Comparison of ENCODE assay signal across 19 mouse cellular contexts in the genomic region with DNA sequence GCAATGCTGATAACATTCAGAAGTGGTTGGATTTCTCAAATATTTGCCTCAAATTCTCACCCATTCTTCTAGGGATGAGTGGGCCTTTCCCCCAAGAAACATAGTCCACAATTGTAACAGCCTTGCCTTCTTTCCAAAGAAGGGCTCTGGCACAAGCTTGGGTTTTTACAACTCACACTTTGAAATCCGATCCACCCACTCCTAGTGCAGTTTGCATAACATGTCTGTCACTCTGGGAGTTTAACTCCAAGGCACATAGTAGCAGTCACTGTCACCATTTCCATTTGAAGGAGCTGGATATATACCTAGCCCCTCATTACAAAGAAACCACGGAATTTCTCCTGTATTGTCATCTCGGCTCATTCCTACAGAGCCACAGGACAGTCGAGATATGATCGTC.
DNase-seq lines count a peak whose midpoint lies in the region; ATAC-seq and TF ChIP-seq lines count a peak whose summit lies in the region.
"Had no signal": no experiment of that assay in that cellular context is flagged by ENCODE, and none has a peak within 500 bp of the region (broad histone marks: within the 10 kb centered on the region; RNA-seq: fewer than 3 reads in every experiment).

No protein-coding gene starts in this region.

- no peaks in the 10 kb centered on the region for H3K36me3 ChIP-seq in embryonic facial prominence, embryonic 11.5 days (replicated peaks; ENCODE audit: control insufficient read depth, insufficient read depth, low read depth, low read length)
- H3K36me3 ChIP-seq in embryonic facial prominence, embryonic 10.5 days (replicated peaks): no peaks in the 10 kb centered on the region
- no peaks in the 10 kb centered on the region for H3K36me3 ChIP-seq in kidney, embryonic 15.5 days
- no peaks in the 10 kb centered on the region for H3K36me3 ChIP-seq in lung, postnatal 0 days (ENCODE audit: insufficient read depth, low read length)
- H3K36me3 ChIP-seq in hindbrain, embryonic 12.5 days: no peaks in the 10 kb centered on the region
- H3K36me3 ChIP-seq: forebrain, embryonic 15.5 days; hindbrain, embryonic 13.5 days; limb, embryonic 12.5 days; liver, embryonic 15.5 days; neural tube, embryonic 13.5 days had no signal

- peak; percentile 32 for DNase-seq in embryonic facial prominence, embryonic 11.5 days (ENCODE audit: low spot score)
- DNase-seq in embryonic facial prominence, embryonic 10.5 days (ENCODE audit: low spot score): no peak
- no peak for DNase-seq in kidney, adult 8-10 months
- DNase-seq in lung, postnatal 0 days (ENCODE audit: low spot score): peak; percentile 30
- no peak for DNase-seq in lung, postnatal 14 days
- DNase-seq in ovary, postnatal 14 days (ENCODE audit: low spot score): no peak
- DNase-seq: cerebellum, adult 11-12 months; cerebellum, postnatal 36 days; gastrocnemius, postnatal 25 days had no signal

- H3K4me2 ChIP-seq in embryonic facial prominence, embryonic 11.5 days (ENCODE audit: low read depth, low read length): no peak overlapping the region
- no peak overlapping the region for H3K4me2 ChIP-seq in kidney, embryonic 15.5 days
- H3K4me2 ChIP-seq in lung, postnatal 0 days (replicated peaks; ENCODE audit: low read depth, low read length): no peak overlapping the region
- no peak overlapping the region for H3K4me2 ChIP-seq in hindbrain, embryonic 12.5 days (replicated peaks)
- H3K4me2 ChIP-seq: forebrain, embryonic 15.5 days; hindbrain, embryonic 13.5 days; limb, embryonic 12.5 days; liver, embryonic 15.5 days; neural tube, embryonic 13.5 days had no signal

- H3K4me1 ChIP-seq in embryonic facial prominence, embryonic 11.5 days (ENCODE audit: control insufficient read depth, insufficient read depth, low read length): no peaks in the 10 kb centered on the region
- H3K4me1 ChIP-seq in embryonic facial prominence, embryonic 10.5 days: peaks cover 8% of the 10 kb centered on the region
- H3K4me1 ChIP-seq in kidney, embryonic 15.5 days: peaks cover 15% of the 10 kb centered on the region; the same call in 1 of the 2 replicates
- no peaks in the 10 kb centered on the region for H3K4me1 ChIP-seq in lung, postnatal 0 days (ENCODE audit: insufficient read depth, low read depth, low read length)
- H3K4me1 ChIP-seq in hindbrain, embryonic 12.5 days: no peaks in the 10 kb centered on the region
- H3K4me1 ChIP-seq: forebrain, embryonic 15.5 days; liver, embryonic 15.5 days; megakaryocyte, embryonic 14.5 days; neural tube, embryonic 13.5 days had no signal

- ATAC-seq in embryonic facial prominence, embryonic 11.5 days (replicated peaks; ENCODE audit: insufficient number of reproducible peaks, low FRiP score, low TSS enrichment, low read depth): no peak
- 0 out of 2 replicates have a peak, but pooled peaks have one; percentile 46 for ATAC-seq in kidney, embryonic 15.5 days (replicated peaks; ENCODE audit: low FRiP score)
- no peak for ATAC-seq in lung, postnatal 0 days
- ATAC-seq in hindbrain, embryonic 12.5 days (ENCODE audit: low FRiP score): no peak
- ATAC-seq: forebrain, embryonic 15.5 days; intestine, embryonic 16.5 days had no signal

- H3K9me3 ChIP-seq in embryonic facial prominence, embryonic 11.5 days (replicated peaks; ENCODE audit: control insufficient read depth, low read length): no peaks in the 10 kb centered on the region
- H3K9me3 ChIP-seq in embryonic facial prominence, embryonic 10.5 days: no peaks in the 10 kb centered on the region
- H3K9me3 ChIP-seq in kidney, embryonic 15.5 days (replicated peaks): no peaks in the 10 kb centered on the region
- H3K9me3 ChIP-seq in lung, postnatal 0 days (ENCODE audit: low read length): no peaks in the 10 kb centered on the region
- H3K9me3 ChIP-seq in hindbrain, embryonic 12.5 days (replicated peaks): no peaks in the 10 kb centered on the region
- H3K9me3 ChIP-seq: forebrain, embryonic 15.5 days; hindbrain, embryonic 13.5 days; limb, embryonic 12.5 days; liver, embryonic 15.5 days; neural tube, embryonic 13.5 days had no signal

- H3K9ac ChIP-seq in embryonic facial prominence, embryonic 11.5 days (replicated peaks; ENCODE audit: low read length): no peak overlapping the region
- H3K9ac ChIP-seq in kidney, embryonic 15.5 days: no peak overlapping the region
- H3K9ac ChIP-seq in lung, postnatal 0 days (replicated peaks; ENCODE audit: low read depth): no peak overlapping the region
- H3K9ac ChIP-seq in hindbrain, embryonic 12.5 days: no peak overlapping the region
- H3K9ac ChIP-seq: forebrain, embryonic 15.5 days; hindbrain, embryonic 13.5 days; limb, embryonic 12.5 days; liver, embryonic 15.5 days; neural tube, embryonic 13.5 days had no signal

- no peak overlapping the region for H3K4me3 ChIP-seq in embryonic facial prominence, embryonic 11.5 days (ENCODE audit: low read depth, low read length)
- H3K4me3 ChIP-seq in embryonic facial prominence, embryonic 10.5 days: no peak overlapping the region
- H3K4me3 ChIP-seq in kidney, embryonic 15.5 days (replicated peaks): no peak overlapping the region
- no peak overlapping the region for H3K4me3 ChIP-seq in lung, postnatal 0 days (ENCODE audit: low read depth, low read length)
- H3K4me3 ChIP-seq in hindbrain, embryonic 12.5 days: no peak overlapping the region
- H3K4me3 ChIP-seq: forebrain, embryonic 15.5 days; hindbrain, embryonic 13.5 days; limb, embryonic 12.5 days; liver, embryonic 15.5 days; megakaryocyte, embryonic 14.5 days; neural tube, embryonic 13.5 days had no signal

- no peaks in the 10 kb centered on the region for H3K27me3 ChIP-seq in embryonic facial prominence, embryonic 11.5 days (ENCODE audit: control insufficient read depth, insufficient read depth, low read length)
- H3K27me3 ChIP-seq in embryonic facial prominence, embryonic 10.5 days (replicated peaks; ENCODE audit: low read depth, poor library complexity, severe bottlenecking): no peaks in the 10 kb centered on the region
- H3K27me3 ChIP-seq in kidney, embryonic 15.5 days: no peaks in the 10 kb centered on the region
- no peaks in the 10 kb centered on the region for H3K27me3 ChIP-seq in lung, postnatal 0 days (replicated peaks; ENCODE audit: insufficient read depth, low read length)
- H3K27me3 ChIP-seq in hindbrain, embryonic 12.5 days: no peaks in the 10 kb centered on the region
- H3K27me3 ChIP-seq: CH12.LX; forebrain, embryonic 15.5 days; hindbrain, embryonic 13.5 days; limb, embryonic 12.5 days; liver, embryonic 15.5 days; megakaryocyte, embryonic 14.5 days; neural tube, embryonic 13.5 days had no signal

- TF ChIP-seq EP300 in lung, postnatal 0 days (IDR thresholded peaks at IDR 0.05): no peak

- TF ChIP-seq CTCF in lung, postnatal 0 days (IDR thresholded peaks at IDR 0.05): no peak

- WGBS in embryonic facial prominence, embryonic 11.5 days: 53% methylated on average over 5 of the region's 5 CpGs
- WGBS in embryonic facial prominence, embryonic 10.5 days: 58% methylated on average over 5 of the region's 5 CpGs
- WGBS in kidney, embryonic 15.5 days: 49% methylated on average over 5 of the region's 5 CpGs
- 30% methylated on average over 5 of the region's 5 CpGs for WGBS in lung, postnatal 0 days
- WGBS in hindbrain, embryonic 12.5 days: 50% methylated on average over 5 of the region's 5 CpGs

- H3K27ac ChIP-seq in embryonic facial prominence, embryonic 11.5 days (replicated peaks; ENCODE audit: low read depth, low read length): no peak overlapping the region
- H3K27ac ChIP-seq in embryonic facial prominence, embryonic 10.5 days (replicated peaks): no peak overlapping the region
- H3K27ac ChIP-seq in kidney, embryonic 15.5 days: no peak overlapping the region
- no peak overlapping the region for H3K27ac ChIP-seq in lung, postnatal 0 days (ENCODE audit: low read length)
- no peak overlapping the region for H3K27ac ChIP-seq in hindbrain, embryonic 12.5 days
- H3K27ac ChIP-seq: forebrain, embryonic 15.5 days; hindbrain, embryonic 13.5 days; limb, embryonic 12.5 days; liver, embryonic 15.5 days; neural tube, embryonic 13.5 days had no signal

Comparison
In these comparisons a context has a peak if more than half of its experiments do, and no peak if none do; other contexts are left out.
1. DNase-seq: peak in embryonic facial prominence, embryonic 11.5 days (single experiment) and lung, postnatal 0 days (single experiment); none in embryonic facial prominence, embryonic 10.5 days (single experiment), kidney, adult 8-10 months (0 of 2), lung, postnatal 14 days (single experiment) and ovary, postnatal 14 days (single experiment).